Mouse (Mus musculus) limb, embryonic 13.5 days (tissue): ENCODE results near the gene Mob3b. TPM values are rescaled to one million over a fixed set of nuclear protein-coding genes. Genes with fewer than 3 reads are reported as not detected.

Experiments
- ATAC-seq: fragments of 200-750 bp; cut with Nextera tagmentation; 2 replicates; pipeline ENCODE4 v1.8.0; 2017; ENCODE audit warnings: low read depth, moderate number of reproducible peaks, moderate TSS enrichment; ENCODE audit not compliant: low FRiP score
- H3K27ac ChIP-seq: fragments of 300-500 bp; sonication (generic); 2 replicates; pipeline ENCODE4 v1.5.1; 2015; ENCODE audit warnings: inconsistent platforms, mild to moderate bottlenecking, moderate library complexity
- H3K27me3 ChIP-seq: fragments of 300-500 bp; sonication (generic); 2 replicates; pipeline ENCODE4 v1.6.1; 2015; ENCODE audit warnings: mild to moderate bottlenecking, inconsistent platforms
- H3K36me3 ChIP-seq: fragments of 300-500 bp; sonication (generic); 2 replicates; pipeline ENCODE4 v1.6.1; 2015; ENCODE audit warnings: inconsistent platforms, mild to moderate bottlenecking, moderate library complexity
- H3K4me1 ChIP-seq: fragments of 300-500 bp; sonication (generic); 2 replicates; pipeline ENCODE4 v1.6.1; 2015; ENCODE audit warnings: inconsistent platforms
- H3K4me2 ChIP-seq: fragments of 300-500 bp; sonication (generic); replicated peaks from 2 replicates; pipeline ENCODE4 v1.6.1; 2015; ENCODE audit warnings: inconsistent platforms, mild to moderate bottlenecking, moderate library complexity
- H3K4me3 ChIP-seq: fragments of 300-500 bp; sonication (generic); 2 replicates; pipeline ENCODE4 v1.5.1; 2015; ENCODE audit warnings: moderate library complexity, mild to moderate bottlenecking, inconsistent platforms
- H3K9ac ChIP-seq: fragments of 300-500 bp; sonication (generic); 2 replicates; pipeline ENCODE4 v1.6.1; 2015; ENCODE audit warnings: mild to moderate bottlenecking, inconsistent platforms
- H3K9me3 ChIP-seq: fragments of 300-500 bp; sonication (generic); 2 replicates; pipeline ENCODE4 v1.6.1; 2016; ENCODE audit warnings: inconsistent platforms
- WGBS: fragments of 180-500 bp; shearing (Covaris S2); methylation state at CpG from one replicate; pipeline ENCODE4 v1.1.7; 2015; 5-methylcytosine and 5-hydroxymethylcytosine counted together
- polyA plus RNA-seq: library from polyadenylated mRNA; unstranded; fragments of >200 nt; fragmentation: Nextera tagmentation; extraction: Ambion mirVana; gene quantifications from 2 replicates; pipeline ENCODE4 v1.2.1, GENCODE M21; 2015

The Mob3b gene
- 13.3 and 13.5 TPM in 2 replicates for polyA plus RNA-seq

GRCm38 (mm10) chr4:35156751-35157611, at the start of gene Mob3b:
Gene Mob3b, minus strand, starts transcription at chr4:35157484.
- peak within 1 kb of the TSS; percentile 79 for H3K9ac ChIP-seq
- peak within 1 kb of the TSS; percentile 60 for H3K4me3 ChIP-seq
- H3K4me2 ChIP-seq = peak within 1 kb of the TSS; percentile 85
- H3K27ac ChIP-seq = peak within 1 kb of the TSS; percentile 87
- H3K27me3 ChIP-seq = 0 out of 2 replicates have a peak, but pooled peaks cover 2% of the 10 kb centered on the region
- no peaks in the 10 kb centered on the region for H3K9me3 ChIP-seq
- H3K4me1 ChIP-seq = peaks cover 14% of the 10 kb centered on the region
- peak; percentile 81 for ATAC-seq
- WGBS = under 1% methylated on average over 50 of the region's 50 CpGs
- no peaks in the 10 kb centered on the region for H3K36me3 ChIP-seq

GRCm38 (mm10) chr4:35204659-35205058, 47.4 kb upstream of the Mob3b start:
- ATAC-seq = no peak
- Histone ChIP-seq H3K9me3 (no peaks in the 10 kb centered on the region), H3K27me3 (no peaks in the 10 kb centered on the region), H3K27ac (no peak overlapping the region), H3K4me1 (no peaks in the 10 kb centered on the region), H3K4me3 (no peak overlapping the region), H3K36me3 (peaks cover 52% of the 10 kb centered on the region), H3K9ac (no peak overlapping the region), H3K4me2 (no peak overlapping the region)
- 54% methylated on average over 7 of the region's 7 CpGs for WGBS

GRCm38 (mm10) chr4:35203724-35204123, 46.4 kb upstream of the Mob3b start:
- H3K9ac ChIP-seq = no peak overlapping the region
- H3K27ac ChIP-seq = no peak overlapping the region
- WGBS = 82% methylated on average over 2 of the region's 2 CpGs
- no peaks in the 10 kb centered on the region for H3K27me3 ChIP-seq
- H3K36me3 ChIP-seq = peaks cover 58% of the 10 kb centered on the region
- no peaks in the 10 kb centered on the region for H3K9me3 ChIP-seq
- no peak for ATAC-seq
- no peak overlapping the region for H3K4me2 ChIP-seq
- no peaks in the 10 kb centered on the region for H3K4me1 ChIP-seq
- no peak overlapping the region for H3K4me3 ChIP-seq

GRCm38 (mm10) chr4:35201700-35202099, 44.4 kb upstream of the Mob3b start:
- H3K9ac ChIP-seq = no peak overlapping the region
- no peak overlapping the region for H3K27ac ChIP-seq
- H3K4me1 ChIP-seq = no peaks in the 10 kb centered on the region
- no peak overlapping the region for H3K4me2 ChIP-seq
- H3K9me3 ChIP-seq = no peaks in the 10 kb centered on the region
- WGBS = 94% methylated on average over 5 of the region's 5 CpGs
- no peaks in the 10 kb centered on the region for H3K27me3 ChIP-seq
- peaks cover 64% of the 10 kb centered on the region for H3K36me3 ChIP-seq
- ATAC-seq = no peak
- H3K4me3 ChIP-seq = no peak overlapping the region

- H3K9me3 ChIP-seq = no peaks in the 10 kb centered on the region
- H3K4me1 ChIP-seq = no peaks in the 10 kb centered on the region
- WGBS = 53% methylated on average over 7 of the region's 7 CpGs
- H3K4me2 ChIP-seq = no peak overlapping the region
- H3K27ac ChIP-seq = no peak overlapping the region
- peaks cover 19% of the 10 kb centered on the region for H3K36me3 ChIP-seq
- H3K9ac ChIP-seq = no peak overlapping the region
- H3K27me3 ChIP-seq = no peaks in the 10 kb centered on the region
- ATAC-seq = no peak
- H3K4me3 ChIP-seq = no peak overlapping the region
Observed at GRCm38 (mm10) chr4:35192725-35193124, 35.4 kb upstream of the Mob3b start.

GRCm38 (mm10) chr4:35189794-35190193, 32.5 kb upstream of the Mob3b start:
- H3K9me3 ChIP-seq = no peaks in the 10 kb centered on the region
- WGBS = 70% methylated on average over 5 of the region's 5 CpGs
- ATAC-seq = no peak
- no peaks in the 10 kb centered on the region for H3K27me3 ChIP-seq
- H3K4me2 ChIP-seq = no peak overlapping the region
- H3K36me3 ChIP-seq = peaks cover 11% of the 10 kb centered on the region; the same call in 1 of the 2 replicates
- H3K9ac ChIP-seq = no peak overlapping the region
- H3K4me1 ChIP-seq = no peaks in the 10 kb centered on the region
- no peak overlapping the region for H3K4me3 ChIP-seq
- no peak overlapping the region for H3K27ac ChIP-seq

- Histone ChIP-seq H3K4me3 (no peak overlapping the region), H3K27me3 (no peaks in the 10 kb centered on the region), H3K9me3 (no peaks in the 10 kb centered on the region), H3K4me2 (no peak overlapping the region), H3K4me1 (no peaks in the 10 kb centered on the region), H3K27ac (no peak overlapping the region), H3K9ac (no peak overlapping the region), H3K36me3 (peaks cover 8% of the 10 kb centered on the region; the same call in 1 of the 2 replicates)
- 87% methylated on average over 8 of the region's 8 CpGs for WGBS
- no peak for ATAC-seq
Observed at GRCm38 (mm10) chr4:35187617-35188326, 30.5 kb upstream of the Mob3b start.

GRCm38 (mm10) chr4:35177926-35178645, 20.8 kb upstream of the Mob3b start:
- H3K9me3 ChIP-seq = no peaks in the 10 kb centered on the region
- H3K27me3 ChIP-seq = no peaks in the 10 kb centered on the region
- H3K4me2 ChIP-seq = no peak overlapping the region
- no peak for ATAC-seq
- 69% methylated on average over 12 of the region's 12 CpGs for WGBS
- H3K4me1 ChIP-seq = peaks cover 12% of the 10 kb centered on the region; the same call in 1 of the 2 replicates
- H3K36me3 ChIP-seq = no peaks in the 10 kb centered on the region
- H3K4me3 ChIP-seq = no peak overlapping the region
- no peak overlapping the region for H3K9ac ChIP-seq
- no peak overlapping the region for H3K27ac ChIP-seq

- no peak overlapping the region for H3K4me2 ChIP-seq
- no peaks in the 10 kb centered on the region for H3K36me3 ChIP-seq
- no peaks in the 10 kb centered on the region for H3K9me3 ChIP-seq
- no peak overlapping the region for H3K4me3 ChIP-seq
- H3K9ac ChIP-seq = no peak overlapping the region
- H3K4me1 ChIP-seq = peaks cover 12% of the 10 kb centered on the region; the same call in 1 of the 2 replicates
- H3K27ac ChIP-seq = no peak overlapping the region
- ATAC-seq = no peak
- H3K27me3 ChIP-seq = no peaks in the 10 kb centered on the region
- 79% methylated on average over 2 of the region's 2 CpGs for WGBS
Observed at GRCm38 (mm10) chr4:35175566-35175965, 18.3 kb upstream of the Mob3b start.

- Histone ChIP-seq H3K36me3 (no peaks in the 10 kb centered on the region), H3K4me1 (peaks cover 12% of the 10 kb centered on the region; the same call in 1 of the 2 replicates), H3K4me2 (no peak overlapping the region), H3K9ac (no peak overlapping the region), H3K27ac (no peak overlapping the region), H3K4me3 (no peak overlapping the region), H3K27me3 (no peaks in the 10 kb centered on the region), H3K9me3 (no peaks in the 10 kb centered on the region)
- 60% methylated on average over 1 of the region's 1 CpGs for WGBS
- ATAC-seq = no peak
Observed at GRCm38 (mm10) chr4:35173551-35173950, 16.3 kb upstream of the Mob3b start.

- no peak overlapping the region for H3K27ac ChIP-seq
- H3K4me1 ChIP-seq = peaks cover 11% of the 10 kb centered on the region; the same call in 1 of the 2 replicates
- H3K4me3 ChIP-seq = no peak overlapping the region
- no peaks in the 10 kb centered on the region for H3K36me3 ChIP-seq
- no peak for ATAC-seq
- no peaks in the 10 kb centered on the region for H3K27me3 ChIP-seq
- no peak overlapping the region for H3K9ac ChIP-seq
- no peaks in the 10 kb centered on the region for H3K9me3 ChIP-seq
- H3K4me2 ChIP-seq = no peak overlapping the region
- WGBS = 88% methylated on average over 2 of the region's 2 CpGs
Observed at GRCm38 (mm10) chr4:35172471-35172870, 15.2 kb upstream of the Mob3b start.
